8 mouse cellular contexts compared by ENCODE assay signal in the genomic region with DNA sequence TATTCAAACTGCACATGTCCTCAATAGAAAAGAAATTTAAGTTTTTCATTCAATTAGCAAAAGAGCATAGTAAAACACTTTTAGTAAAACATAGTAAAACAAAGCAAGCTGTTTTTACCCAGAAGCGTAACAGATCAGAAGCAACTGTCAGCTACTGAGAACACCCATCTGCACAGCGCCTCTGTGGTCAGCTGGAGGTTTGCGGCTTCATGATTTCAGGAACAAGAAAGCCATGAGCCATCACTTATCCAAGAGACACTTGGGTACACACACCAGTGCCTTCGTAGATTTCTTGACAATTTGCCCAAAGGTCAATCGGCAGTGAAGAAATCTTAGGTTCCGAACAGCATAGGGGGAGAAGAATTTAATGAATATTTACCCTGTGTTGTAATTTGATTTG.
A peak's percentile ranks its signal among the peaks of the same experiment; 100 is the strongest.
DNase-seq lines count a peak whose midpoint lies in the region; ATAC-seq and TF ChIP-seq lines count a peak whose summit lies in the region.

No protein-coding gene starts in this region.

- H3K27me3 ChIP-seq in kidney, embryonic 15.5 days, result no peaks in the 10 kb centered on the region
- no peaks in the 10 kb centered on the region for H3K27me3 ChIP-seq in lung, postnatal 0 days (replicated peaks; ENCODE audit: insufficient read depth, low read length)
- H3K27me3 ChIP-seq in hindbrain, embryonic 11.5 days (ENCODE audit: control insufficient read depth, insufficient read depth, low read length), result no peaks in the 10 kb centered on the region

- TF ChIP-seq EP300 in lung, postnatal 0 days (IDR thresholded peaks at IDR 0.05), result no peak

- no peak overlapping the region for H3K4me2 ChIP-seq in kidney, embryonic 15.5 days
- no peak overlapping the region for H3K4me2 ChIP-seq in lung, postnatal 0 days (replicated peaks; ENCODE audit: low read depth, low read length)
- H3K4me2 ChIP-seq in hindbrain, embryonic 11.5 days (replicated peaks; ENCODE audit: low read depth, low read length), result no peak overlapping the region

- WGBS in kidney, embryonic 15.5 days, result 44% methylated on average over 6 of the region's 6 CpGs
- WGBS in lung, postnatal 0 days, result 36% methylated on average over 6 of the region's 6 CpGs
- 79% methylated on average over 6 of the region's 6 CpGs for WGBS in hindbrain, embryonic 11.5 days

- H3K4me3 ChIP-seq in kidney, embryonic 15.5 days (replicated peaks), result no peak overlapping the region
- H3K4me3 ChIP-seq in lung, postnatal 0 days (ENCODE audit: low read depth, low read length), result no peak overlapping the region
- H3K4me3 ChIP-seq in hindbrain, embryonic 11.5 days (ENCODE audit: low read depth, low read length), result no peak overlapping the region

- no peak overlapping the region for H3K9ac ChIP-seq in kidney, embryonic 15.5 days
- no peak overlapping the region for H3K9ac ChIP-seq in lung, postnatal 0 days (replicated peaks; ENCODE audit: low read depth)
- H3K9ac ChIP-seq in hindbrain, embryonic 11.5 days (ENCODE audit: low read depth, low read length), result no peak overlapping the region

- peak; percentile 60 for TF ChIP-seq CTCF in lung, postnatal 0 days (IDR thresholded peaks at IDR 0.05)

- no peak for ATAC-seq in kidney, embryonic 15.5 days (replicated peaks; ENCODE audit: low FRiP score)
- no peak; the same call in 1 of the 2 replicates for ATAC-seq in lung, postnatal 0 days
- no peak for ATAC-seq in erythroid progenitor cell, adult 5-6 weeks (replicated peaks; ENCODE audit: low FRiP score, poor library complexity, severe bottlenecking)
- ATAC-seq in hindbrain, embryonic 11.5 days (ENCODE audit: low FRiP score), result no peak

- H3K9me3 ChIP-seq in kidney, embryonic 15.5 days (replicated peaks), result no peaks in the 10 kb centered on the region
- H3K9me3 ChIP-seq in lung, postnatal 0 days (ENCODE audit: low read length), result no peaks in the 10 kb centered on the region
- no peaks in the 10 kb centered on the region for H3K9me3 ChIP-seq in hindbrain, embryonic 11.5 days (ENCODE audit: control insufficient read depth, low read length)

- no peaks in the 10 kb centered on the region for H3K4me1 ChIP-seq in kidney, embryonic 15.5 days
- no peaks in the 10 kb centered on the region for H3K4me1 ChIP-seq in lung, postnatal 0 days (ENCODE audit: insufficient read depth, low read depth, low read length)
- H3K4me1 ChIP-seq in hindbrain, embryonic 11.5 days (replicated peaks; ENCODE audit: control insufficient read depth, insufficient read depth, low read length), result no peaks in the 10 kb centered on the region

- H3K27ac ChIP-seq in kidney, embryonic 15.5 days, result no peak overlapping the region
- no peak overlapping the region for H3K27ac ChIP-seq in lung, postnatal 0 days (ENCODE audit: low read length)
- no peak overlapping the region for H3K27ac ChIP-seq in hindbrain, embryonic 11.5 days (ENCODE audit: low read depth, low read length)

- peak; percentile 42 for DNase-seq in adrenal gland, adult 2 months
- no peak for DNase-seq in adrenal gland, adult 8-10 months
- peak; percentile 51 for DNase-seq in kidney, postnatal 10 days
- DNase-seq in ES-CJ7 (ENCODE audit: low read depth, low spot score), result peak; percentile 4
- DNase-seq in lung, postnatal 0 days (ENCODE audit: low spot score), result peak; percentile 56
- DNase-seq in hindbrain, embryonic 11.5 days (ENCODE audit: low spot score), result no peak

- H3K36me3 ChIP-seq in kidney, embryonic 15.5 days, result no peaks in the 10 kb centered on the region
- no peaks in the 10 kb centered on the region for H3K36me3 ChIP-seq in lung, postnatal 0 days (ENCODE audit: insufficient read depth, low read length)
- H3K36me3 ChIP-seq in hindbrain, embryonic 11.5 days (ENCODE audit: control insufficient read depth, insufficient read depth, low read length), result no peaks in the 10 kb centered on the region

Comparison
In these comparisons a context has a peak if more than half of its experiments do, and no peak if none do; other contexts are left out.
1. DNase-seq: peak in adrenal gland, adult 2 months (single experiment), kidney, postnatal 10 days (single experiment), ES-CJ7 (single experiment) and lung, postnatal 0 days (single experiment); none in adrenal gland, adult 8-10 months (single experiment) and hindbrain, embryonic 11.5 days (single experiment).